ENCODE assay signal across 25 mouse cellular contexts in genomic region chr5:122189115-122189514, GRCm38 (mm10). TPM values are rescaled to one million over a fixed set of nuclear protein-coding genes. Genes with fewer than 3 reads are reported as not detected.
DNase-seq lines count a peak whose midpoint lies in the region.
"Had no signal": no experiment of that assay in that cellular context is flagged by ENCODE, and none has a peak within 500 bp of the region (broad histone marks: within the 10 kb centered on the region; RNA-seq: fewer than 3 reads in every experiment).

No protein-coding gene starts in this region.

- H3K4me1 ChIP-seq in heart, embryonic 10.5 days: no peaks in the 10 kb centered on the region
- H3K4me1 ChIP-seq: embryonic facial prominence, embryonic 13.5 days; embryonic facial prominence, embryonic 15.5 days; forebrain, embryonic 10.5 days; forebrain, embryonic 12.5 days had no signal

- no peaks in the 10 kb centered on the region for H3K27me3 ChIP-seq in heart, embryonic 10.5 days (ENCODE audit: insufficient read depth, poor library complexity, severe bottlenecking)
- H3K27me3 ChIP-seq: embryonic facial prominence, embryonic 13.5 days; embryonic facial prominence, embryonic 15.5 days; forebrain, embryonic 12.5 days had no signal

- WGBS in heart, embryonic 10.5 days: 52% methylated on average over 3 of the region's 3 CpGs

- H3K9me3 ChIP-seq in heart, embryonic 10.5 days: no peaks in the 10 kb centered on the region
- H3K9me3 ChIP-seq: embryonic facial prominence, embryonic 13.5 days; embryonic facial prominence, embryonic 15.5 days; forebrain, embryonic 12.5 days had no signal

- intact Hi-C loops in gastrocnemius, postnatal 36 days (cut with DNase I): no loop called here

- no peaks in the 10 kb centered on the region for H3K36me3 ChIP-seq in heart, embryonic 10.5 days
- H3K36me3 ChIP-seq: embryonic facial prominence, embryonic 13.5 days; embryonic facial prominence, embryonic 15.5 days; forebrain, embryonic 10.5 days; forebrain, embryonic 12.5 days had no signal

- H3K27ac ChIP-seq in heart, embryonic 10.5 days: no peak overlapping the region
- H3K27ac ChIP-seq: embryonic facial prominence, embryonic 13.5 days; embryonic facial prominence, embryonic 15.5 days; forebrain, embryonic 10.5 days; forebrain, embryonic 12.5 days had no signal

- no peak overlapping the region for H3K4me3 ChIP-seq in heart, embryonic 10.5 days
- H3K4me3 ChIP-seq: embryonic facial prominence, embryonic 13.5 days; embryonic facial prominence, embryonic 15.5 days; erythroblast, embryonic 14.5 days; forebrain, embryonic 10.5 days; forebrain, embryonic 12.5 days had no signal

- peak; percentile 27 for DNase-seq in gastrocnemius, adult 18-20 months (ENCODE audit: low spot score)
- DNase-seq in gastrocnemius, postnatal 36 days: no peak
- DNase-seq in gastrocnemius, postnatal 10 days: peak; percentile 47
- no peak for DNase-seq in gastrocnemius, postnatal 4 days (ENCODE audit: low spot score in 2 of 2)
- DNase-seq in heart, adult 11 months: peak; percentile 83
- no peak for DNase-seq in heart, embryonic 10.5 days (ENCODE audit: low spot score)
- DNase-seq: adrenal gland, adult 2 months; adrenal gland, postnatal 10 days; adrenal gland, postnatal 25 days; cerebellum, adult 11 months; cerebellum, adult 18-20 months; cerebellum, adult 8-10 months; cerebellum, adult 9-11 months; cerebellum, postnatal 14 days; cerebellum, postnatal 36 days; embryo, embryonic 11 days had no signal

RNA-seq across cellular contexts. Expression of gene Hvcn1, which starts 17.5 kb away (rescaled TPM):
- 1 to 10 TPM in 1 of 2 experiments, under 1 TPM in 1; 0.80 to 1.2 TPM for total RNA-seq in gastrocnemius, adult 18-20 months (2021)
- under 1 TPM; 0.37 to 0.77 TPM for total RNA-seq in gastrocnemius, postnatal 36 days (2021)
- 1 to 10 TPM; 4.0 to 4.3 TPM for total RNA-seq in gastrocnemius, postnatal 10 days (2021)
- 1 to 10 TPM; 7.9 to 9.5 TPM for total RNA-seq in gastrocnemius, postnatal 4 days (2021)
- polyA plus RNA-seq in heart, embryonic 10.5 days (2016; fragmentation: Nextera tagmentation; extraction: Ambion mirVana): 2.7 and 6.7 TPM in 2 replicates

RNA-seq across cellular contexts. Expression of gene Ppp1cc, which starts 31.0 kb away (rescaled TPM):
- total RNA-seq in gastrocnemius, adult 18-20 months (2021): 100 to 1,000 TPM; 125 to 143 TPM
- total RNA-seq in gastrocnemius, postnatal 36 days (2021): 100 to 1,000 TPM; 138 to 139 TPM
- total RNA-seq in gastrocnemius, postnatal 10 days (2021): 100 to 1,000 TPM; 144 to 156 TPM
- 100 to 1,000 TPM; 134 to 152 TPM for total RNA-seq in gastrocnemius, postnatal 4 days (2021)
- polyA plus RNA-seq in heart, embryonic 10.5 days (2016; fragmentation: Nextera tagmentation; extraction: Ambion mirVana): 243 and 295 TPM in 2 replicates

RNA-seq across cellular contexts. Expression of gene Ccdc63, which starts 48.5 kb away (rescaled TPM):
- not detected for total RNA-seq in gastrocnemius, adult 18-20 months (2021)
- total RNA-seq in gastrocnemius, postnatal 36 days (2021): not detected
- not detected for total RNA-seq in gastrocnemius, postnatal 10 days (2021)
- total RNA-seq in gastrocnemius, postnatal 4 days (2021): under 1 TPM; 0.44 to 0.80 TPM
- 0.20 and 0.39 TPM in 2 replicates for polyA plus RNA-seq in heart, embryonic 10.5 days (2016; fragmentation: Nextera tagmentation; extraction: Ambion mirVana)
- total RNA-seq: adrenal gland, adult 2 months; adrenal gland, postnatal 10 days; adrenal gland, postnatal 25 days had no signal
- polyA plus RNA-seq: adrenal gland, adult 2 months; C2C12; embryonic facial prominence, embryonic 11.5 days; embryonic facial prominence, embryonic 13.5 days; erythroblast, embryonic 14.5 days; forebrain, embryonic 10.5 days; forebrain, embryonic 12.5 days; forebrain, embryonic 14.5 days; forebrain, embryonic 16.5 days had no signal

Comparison
In these comparisons a context has a peak if more than half of its experiments do, and no peak if none do; other contexts are left out.
1. DNase-seq: peak in gastrocnemius, adult 18-20 months (single experiment), gastrocnemius, postnatal 10 days (single experiment) and heart, adult 11 months (single experiment); none in gastrocnemius, postnatal 36 days (0 of 2), gastrocnemius, postnatal 4 days (0 of 2) and heart, embryonic 10.5 days (single experiment).